Mouse (Mus musculus): ENCODE results near the gene Apobec4. TPM values are rescaled to one million over a fixed set of nuclear protein-coding genes. Genes with fewer than 3 reads are reported as not detected.

Gene Apobec4
- total RNA-seq, 2 experiments from 2014 or later, result not detected

GRCm38 (mm10) chr1:152793495-152794130, 43.3 kb downstream of the Apobec4 start:
- DNase-seq (ENCODE audit: extremely low spot score in 1 of 2, low spot score in 2 of 2), result no peak
- intact Hi-C loops (cut with DNase I), result no loop called here

DNA sequence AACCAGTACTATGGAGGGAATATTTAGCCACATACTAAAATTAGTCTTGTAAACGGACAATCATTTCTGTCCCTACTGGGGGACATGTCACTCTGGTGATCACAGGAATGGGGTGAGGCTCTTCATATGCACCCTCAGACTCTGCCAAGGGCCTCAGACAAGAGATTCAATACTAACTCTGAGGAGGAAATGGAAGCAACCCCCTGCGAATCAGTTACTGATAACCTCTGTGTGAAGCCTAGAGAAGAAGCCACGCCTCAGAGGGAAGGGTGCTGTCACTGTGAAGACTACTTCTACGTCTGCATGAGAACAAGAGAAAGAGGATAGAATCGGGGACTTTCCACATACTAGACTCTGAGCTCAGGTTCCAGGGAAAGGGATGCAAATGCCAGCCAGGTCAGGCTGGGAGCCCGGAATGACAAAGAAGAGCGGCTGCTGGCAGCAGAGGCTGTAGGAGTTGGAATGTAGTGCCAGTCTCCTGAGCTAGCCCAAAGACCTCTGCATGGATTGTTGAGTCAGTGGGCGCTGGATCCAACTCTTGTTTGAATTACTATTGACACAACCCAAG, 45.4 kb downstream of the Apobec4 start:
- DNase-seq (ENCODE audit: extremely low spot score in 1 of 2, low spot score in 2 of 2), result no peak
- intact Hi-C loops (cut with DNase I), result no loop called here

- intact Hi-C loops (cut with DNase I), result no loop called here
These were observed 46.4 kb downstream of the Apobec4 start for GRCm38 (mm10) chr1:152796683-152797263.

DNA sequence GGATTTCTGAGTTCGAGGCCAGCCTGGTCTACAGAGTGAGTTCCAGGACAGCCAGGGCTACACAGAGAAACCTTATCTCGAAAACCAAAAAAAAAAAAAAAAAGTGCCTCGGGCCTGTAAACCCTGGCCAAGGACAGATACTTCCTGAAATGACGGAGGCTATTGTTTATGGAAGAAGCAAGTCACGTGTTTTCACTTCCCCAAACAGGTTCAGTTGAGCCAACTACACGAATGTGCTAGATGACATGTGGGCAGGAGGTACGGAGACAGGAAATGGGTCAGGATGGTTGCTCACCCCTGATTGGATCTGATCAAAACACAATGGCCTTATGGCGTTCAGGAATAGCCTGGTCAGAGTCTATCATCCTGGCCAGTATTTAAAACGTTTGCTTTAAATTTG, 47.8 kb downstream of the Apobec4 start:
- no peak for DNase-seq (ENCODE audit: extremely low spot score in 1 of 2, low spot score in 2 of 2)
- intact Hi-C loops (cut with DNase I), result no loop called here

More at GRCm38 (mm10) chr1:152796683-152797263, 46.4 kb downstream of the Apobec4 start:
- DNase-seq (ENCODE audit: extremely low spot score in 1 of 2, low spot score in 2 of 2), result no peak

DNA sequence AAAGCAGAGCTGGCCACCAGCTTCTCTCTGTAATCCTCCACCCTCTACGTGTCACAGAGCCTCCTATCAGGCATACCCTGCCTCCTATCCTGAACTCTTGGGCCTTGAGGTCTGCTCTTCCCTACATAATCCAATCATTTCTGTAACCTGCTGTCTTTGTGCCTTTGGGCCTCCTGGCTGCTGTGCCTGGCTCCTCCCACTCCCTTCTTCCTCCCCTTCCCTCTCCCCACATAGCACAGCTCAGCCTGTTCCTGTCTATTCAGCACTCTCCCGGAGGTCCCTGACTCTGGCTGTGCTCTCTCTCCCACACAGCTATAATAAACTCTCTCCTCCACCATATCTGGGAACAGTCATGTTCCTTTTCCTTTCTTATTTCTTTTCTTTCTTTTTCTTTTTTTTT, 49.5 kb downstream of the Apobec4 start, which contains the start of gene Ncf2:
Gene Ncf2, plus strand, starts transcription at position 298 of the 400 bp plus-strand sequence.
- no peak for DNase-seq (ENCODE audit: extremely low spot score in 1 of 2, low spot score in 2 of 2)
- intact Hi-C loops (cut with DNase I), result no loop called here

- DNase-seq (ENCODE audit: extremely low spot score in 1 of 2, low spot score in 2 of 2), result no peak
- intact Hi-C loops (cut with DNase I), result no loop called here
These were observed 50.4 kb downstream of the Apobec4 start for GRCm38 (mm10) chr1:152800633-152801176.

DNA sequence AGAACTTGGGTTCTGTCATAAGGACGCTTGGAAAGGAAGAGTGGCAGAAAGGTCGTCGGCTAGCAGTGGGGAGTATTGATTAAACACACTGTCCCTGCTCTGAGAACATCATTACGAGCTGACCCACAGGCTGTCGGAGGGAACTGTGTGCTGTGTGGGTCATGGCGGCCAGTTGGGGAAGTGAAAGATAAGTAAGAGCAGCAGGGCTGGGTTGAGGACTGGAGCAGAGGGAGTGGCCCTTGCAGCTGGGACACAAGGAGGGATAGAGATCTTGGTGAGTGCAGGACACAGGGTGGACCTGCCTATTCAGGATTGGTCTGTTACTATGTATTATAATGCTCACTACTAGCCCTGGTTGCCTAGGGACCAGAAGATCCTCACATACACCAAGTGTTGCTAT, 54.6 kb downstream of the Apobec4 start:
- intact Hi-C loops (cut with DNase I), result no loop called here

More for the DNA sequence above, 54.6 kb downstream of the Apobec4 start:
- DNase-seq (ENCODE audit: extremely low spot score in 1 of 2, low spot score in 2 of 2), result no peak

Other genes with a start within 250 kb of the Apobec4 start
- gene Rgl1, start 15.8 kb downstream of the Apobec4 start, total RNA-seq (2021), result 10 to 100 TPM; 85.2 to 86.9 TPM
- gene Arpc5, start 16.0 kb downstream of the Apobec4 start, total RNA-seq (2021), result 100 to 1,000 TPM; 210 to 213 TPM
- gene Ncf2, start 49.6 kb downstream of the Apobec4 start, total RNA-seq (2021), result 1 to 10 TPM; 2.4 to 2.8 TPM
- 10 to 100 TPM; 77.0 to 81.3 TPM for gene Smg7, start 152.1 kb downstream of the Apobec4 start, total RNA-seq (2021)
- 100 to 1,000 TPM; 136 to 140 TPM for gene Nmnat2, start 204.4 kb downstream of the Apobec4 start, total RNA-seq (2021)